In the genomic region with DNA sequence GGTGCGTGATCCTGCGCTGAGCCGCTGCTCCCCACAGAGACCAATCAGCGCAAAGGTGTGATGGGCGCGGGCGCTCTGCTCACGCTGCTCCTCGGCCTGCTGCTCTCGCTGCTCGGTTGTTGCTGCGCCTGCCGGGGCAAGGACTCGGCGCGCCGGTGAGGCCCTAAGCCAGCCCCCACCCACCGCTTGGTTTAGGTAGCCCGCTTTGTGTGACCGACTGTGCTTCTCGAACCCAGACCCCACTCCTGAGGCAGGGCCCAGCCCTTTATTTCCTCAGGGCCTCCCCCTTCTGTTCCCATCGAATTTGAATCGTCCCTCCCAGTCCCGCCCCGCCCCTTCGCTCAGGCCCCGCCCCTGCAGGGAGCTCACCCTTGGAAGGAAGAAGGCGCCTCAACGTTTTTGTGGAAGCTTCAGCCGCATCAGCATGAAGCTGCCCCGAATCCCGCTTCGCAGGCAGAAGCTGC, we compare ENCODE assay signal across 8 mouse cellular contexts. TPM values are rescaled to one million over a fixed set of nuclear protein-coding genes. Genes with fewer than 3 reads are reported as not detected.
DNase-seq lines count a peak whose midpoint lies in the region; ATAC-seq and TF ChIP-seq lines count a peak whose summit lies in the region.

No protein-coding gene starts in this region.

- peak; percentile 48 for ATAC-seq in kidney, embryonic 14.5 days (ENCODE audit: low FRiP score, low TSS enrichment)
- ATAC-seq in forebrain, postnatal 0 days, result no peak
- ATAC-seq in liver, embryonic 13.5 days (ENCODE audit: low read depth), result peak; percentile 19; the same call in 1 of the 2 replicates
- ATAC-seq in stomach, postnatal 0 days (ENCODE audit: low FRiP score, low TSS enrichment), result peak; percentile 27; the same call in 1 of the 2 replicates

- TF ChIP-seq EP300 in stomach, postnatal 0 days (optimal IDR thresholded peaks at IDR 0.05), result no peak

- DNase-seq in kidney, adult 8-10 months, result no peak
- peak; percentile 45 for DNase-seq in adrenal gland, postnatal 14 days
- no peak for DNase-seq in forebrain, postnatal 0 days
- DNase-seq in liver, embryonic 13.5 days, result no peak
- peak; percentile 78 for DNase-seq in stomach, postnatal 0 days (ENCODE audit: low spot score)
- DNase-seq in layer of hippocampus, adult 9-10 months (ENCODE audit: low spot score), result no peak
- no peak for DNase-seq in cerebellum, adult 11 months

- H3K4me1 ChIP-seq in kidney, embryonic 14.5 days (ENCODE audit: control insufficient read depth, insufficient read depth, low read length), result peaks cover 56% of the 10 kb centered on the region
- peaks cover 28% of the 10 kb centered on the region; the same call in 1 of the 2 replicates for H3K4me1 ChIP-seq in forebrain, postnatal 0 days (ENCODE audit: insufficient read depth)
- peaks cover 48% of the 10 kb centered on the region for H3K4me1 ChIP-seq in liver, embryonic 13.5 days (replicated peaks)
- peaks cover 12% of the 10 kb centered on the region for H3K4me1 ChIP-seq in stomach, postnatal 0 days (replicated peaks; ENCODE audit: control insufficient read depth, insufficient read depth)

- H3K27ac ChIP-seq in kidney, embryonic 14.5 days (ENCODE audit: low read depth, low read length), result no peak overlapping the region
- no peak overlapping the region for H3K27ac ChIP-seq in forebrain, postnatal 0 days (ENCODE audit: low read depth, low read length)
- H3K27ac ChIP-seq in liver, embryonic 13.5 days, result no peak overlapping the region
- H3K27ac ChIP-seq in stomach, postnatal 0 days (replicated peaks), result no peak overlapping the region

- no peak for TF ChIP-seq CTCF in forebrain, postnatal 0 days (IDR thresholded peaks at IDR 0.05; ENCODE audit: low read depth)
- no peak for TF ChIP-seq CTCF in stomach, postnatal 0 days (IDR thresholded peaks at IDR 0.05; ENCODE audit: low read depth)

- peak overlapping the region; percentile 33 for H3K4me3 ChIP-seq in kidney, embryonic 14.5 days (ENCODE audit: low read length)
- H3K4me3 ChIP-seq in forebrain, postnatal 0 days (ENCODE audit: low read depth, low read length), result peak overlapping the region; percentile 31
- H3K4me3 ChIP-seq in liver, embryonic 13.5 days (replicated peaks), result peak overlapping the region; percentile 41
- H3K4me3 ChIP-seq in stomach, postnatal 0 days (ENCODE audit: low read depth, low read length), result peak overlapping the region; percentile 27

- peak overlapping the region; percentile 50 for H3K4me2 ChIP-seq in kidney, embryonic 14.5 days (replicated peaks; ENCODE audit: low read depth, low read length)
- peak overlapping the region; percentile 58 for H3K4me2 ChIP-seq in forebrain, postnatal 0 days (ENCODE audit: low read depth)
- H3K4me2 ChIP-seq in liver, embryonic 13.5 days, result peak overlapping the region; percentile 63
- peak overlapping the region; percentile 50 for H3K4me2 ChIP-seq in stomach, postnatal 0 days (replicated peaks; ENCODE audit: low read depth)

- 6% methylated on average over 33 of the region's 33 CpGs for WGBS in kidney, embryonic 14.5 days
- 2% methylated on average over 33 of the region's 33 CpGs for WGBS in forebrain, postnatal 0 days
- WGBS in liver, embryonic 13.5 days (ENCODE audit: insufficient replicate concordance), result under 1% methylated on average over 33 of the region's 33 CpGs
- 14% methylated on average over 31 of the region's 33 CpGs for WGBS in stomach, postnatal 0 days

- no peaks in the 10 kb centered on the region for H3K9me3 ChIP-seq in kidney, embryonic 14.5 days (ENCODE audit: control insufficient read depth, low read length)
- H3K9me3 ChIP-seq in forebrain, postnatal 0 days (ENCODE audit: low read length), result no peaks in the 10 kb centered on the region
- no peaks in the 10 kb centered on the region for H3K9me3 ChIP-seq in liver, embryonic 13.5 days (replicated peaks)
- H3K9me3 ChIP-seq in stomach, postnatal 0 days (ENCODE audit: control insufficient read depth, low read length), result no peaks in the 10 kb centered on the region

- 0 out of 2 replicates have a peak overlapping the region, but pooled peaks have one; percentile 18 for H3K9ac ChIP-seq in kidney, embryonic 14.5 days (ENCODE audit: low read depth, low read length)
- H3K9ac ChIP-seq in forebrain, postnatal 0 days, result peak overlapping the region; percentile 35; the same call in 1 of the 2 replicates
- H3K9ac ChIP-seq in liver, embryonic 13.5 days, result no peak overlapping the region
- peak overlapping the region; percentile 13; the same call in 1 of the 2 replicates for H3K9ac ChIP-seq in stomach, postnatal 0 days (ENCODE audit: low read length)

- H3K27me3 ChIP-seq in kidney, embryonic 14.5 days (ENCODE audit: control insufficient read depth, insufficient read depth, low read length), result peaks cover 62% of the 10 kb centered on the region
- peaks cover 58% of the 10 kb centered on the region for H3K27me3 ChIP-seq in forebrain, postnatal 0 days (ENCODE audit: insufficient read depth, low read length)
- peaks cover 99% of the 10 kb centered on the region for H3K27me3 ChIP-seq in liver, embryonic 13.5 days
- H3K27me3 ChIP-seq in stomach, postnatal 0 days (ENCODE audit: control insufficient read depth, insufficient read depth, low read length), result no peaks in the 10 kb centered on the region; the same call in 1 of the 2 replicates

- peaks cover 12% of the 10 kb centered on the region for H3K36me3 ChIP-seq in kidney, embryonic 14.5 days (ENCODE audit: control insufficient read depth, insufficient read depth, low read length)
- no peaks in the 10 kb centered on the region for H3K36me3 ChIP-seq in forebrain, postnatal 0 days (ENCODE audit: insufficient read depth)
- H3K36me3 ChIP-seq in liver, embryonic 13.5 days, result no peaks in the 10 kb centered on the region
- H3K36me3 ChIP-seq in stomach, postnatal 0 days (ENCODE audit: control insufficient read depth, insufficient read depth, low read length), result peaks cover 4% of the 10 kb centered on the region; the same call in 1 of the 2 replicates

RNA-seq across cellular contexts. Expression of gene Scarf2, which starts 7.4 kb away (rescaled TPM):
- polyA plus RNA-seq in kidney, embryonic 14.5 days (2014; fragmentation: Nextera tagmentation; extraction: Ambion mirVana), result 17.2 and 19.6 TPM in 2 replicates
- 11.3 and 12.4 TPM in 2 replicates for total RNA-seq in adrenal gland, postnatal 14 days (2021)
- total RNA-seq in forebrain, postnatal 0 days (2014; rRNA removed), result 6.2 and 10.6 TPM in 2 replicates
- polyA plus RNA-seq in forebrain, postnatal 0 days (2015; fragmentation: Nextera tagmentation; extraction: Ambion mirVana), result 1.9 and 2.1 TPM in 2 replicates
- polyA plus RNA-seq in liver, embryonic 13.5 days (2015; fragmentation: Nextera tagmentation; extraction: Ambion mirVana), result 1.0 TPM in 2 replicates
- 7.8 and 10.7 TPM in 2 replicates for polyA plus RNA-seq in stomach, postnatal 0 days (2015; fragmentation: Nextera tagmentation; extraction: Ambion mirVana)

RNA-seq across cellular contexts. Expression of gene B830017H08Rik, which starts 28.4 kb away (rescaled TPM):
- polyA plus RNA-seq in kidney, embryonic 14.5 days (2014; fragmentation: Nextera tagmentation; extraction: Ambion mirVana), result not detected in 2 replicates
- not detected in 2 replicates for total RNA-seq in adrenal gland, postnatal 14 days (2021)
- total RNA-seq in forebrain, postnatal 0 days (2014; rRNA removed), result 4.5 and 5.9 TPM in 2 replicates
- 6.8 TPM in 2 replicates for polyA plus RNA-seq in forebrain, postnatal 0 days (2015; fragmentation: Nextera tagmentation; extraction: Ambion mirVana)
- not detected in 2 replicates for polyA plus RNA-seq in liver, embryonic 13.5 days (2015; fragmentation: Nextera tagmentation; extraction: Ambion mirVana)
- not detected in 2 replicates for polyA plus RNA-seq in stomach, postnatal 0 days (2015; fragmentation: Nextera tagmentation; extraction: Ambion mirVana)

RNA-seq across cellular contexts. Expression of gene Car15, which starts 33.7 kb away (rescaled TPM):
- polyA plus RNA-seq in kidney, embryonic 14.5 days (2014; fragmentation: Nextera tagmentation; extraction: Ambion mirVana), result 2.7 and 2.9 TPM in 2 replicates
- 1.3 and 2.2 TPM in 2 replicates for total RNA-seq in adrenal gland, postnatal 14 days (2021)
- total RNA-seq in forebrain, postnatal 0 days (2014; rRNA removed), result 4.2 and 7.5 TPM in 2 replicates
- 1.8 and 1.9 TPM in 2 replicates for polyA plus RNA-seq in forebrain, postnatal 0 days (2015; fragmentation: Nextera tagmentation; extraction: Ambion mirVana)
- 0.54 and 0.59 TPM in 2 replicates for polyA plus RNA-seq in liver, embryonic 13.5 days (2015; fragmentation: Nextera tagmentation; extraction: Ambion mirVana)
- 0.63 and 1.3 TPM in 2 replicates for polyA plus RNA-seq in stomach, postnatal 0 days (2015; fragmentation: Nextera tagmentation; extraction: Ambion mirVana)

RNA-seq across cellular contexts. Expression of gene Klhl22, which starts 45.1 kb away (rescaled TPM):
- polyA plus RNA-seq in kidney, embryonic 14.5 days (2014; fragmentation: Nextera tagmentation; extraction: Ambion mirVana), result 42.6 and 70.3 TPM in 2 replicates
- 40.3 and 43.1 TPM in 2 replicates for total RNA-seq in adrenal gland, postnatal 14 days (2021)
- total RNA-seq in forebrain, postnatal 0 days (2014; rRNA removed), result 117 and 162 TPM in 2 replicates
- polyA plus RNA-seq in forebrain, postnatal 0 days (2015; fragmentation: Nextera tagmentation; extraction: Ambion mirVana), result 69.6 and 73.8 TPM in 2 replicates
- 14.3 TPM in 2 replicates for polyA plus RNA-seq in liver, embryonic 13.5 days (2015; fragmentation: Nextera tagmentation; extraction: Ambion mirVana)
- 32.0 and 34.0 TPM in 2 replicates for polyA plus RNA-seq in stomach, postnatal 0 days (2015; fragmentation: Nextera tagmentation; extraction: Ambion mirVana)

Comparison
In these comparisons a context has a peak if more than half of its experiments do, and no peak if none do; other contexts are left out.
1. DNase-seq: peak in adrenal gland, postnatal 14 days (single experiment) and stomach, postnatal 0 days (single experiment); none in kidney, adult 8-10 months (0 of 2), forebrain, postnatal 0 days (single experiment), liver, embryonic 13.5 days (single experiment), layer of hippocampus, adult 9-10 months (single experiment) and cerebellum, adult 11 months (single experiment).
2. Peak in every context shown above with its lines, with median percentiles within 50 percentile points of each other: H3K4me2 ChIP-seq and H3K4me3 ChIP-seq.